Mouse (Mus musculus): ENCODE measurements around the gene Myof. TPM values are rescaled to one million over a fixed set of nuclear protein-coding genes. Genes with fewer than 3 reads are reported as not detected.

The Myof gene
- total RNA-seq, 2 experiments from 2014 or later: 5.9 to 6.4 TPM

DNA sequence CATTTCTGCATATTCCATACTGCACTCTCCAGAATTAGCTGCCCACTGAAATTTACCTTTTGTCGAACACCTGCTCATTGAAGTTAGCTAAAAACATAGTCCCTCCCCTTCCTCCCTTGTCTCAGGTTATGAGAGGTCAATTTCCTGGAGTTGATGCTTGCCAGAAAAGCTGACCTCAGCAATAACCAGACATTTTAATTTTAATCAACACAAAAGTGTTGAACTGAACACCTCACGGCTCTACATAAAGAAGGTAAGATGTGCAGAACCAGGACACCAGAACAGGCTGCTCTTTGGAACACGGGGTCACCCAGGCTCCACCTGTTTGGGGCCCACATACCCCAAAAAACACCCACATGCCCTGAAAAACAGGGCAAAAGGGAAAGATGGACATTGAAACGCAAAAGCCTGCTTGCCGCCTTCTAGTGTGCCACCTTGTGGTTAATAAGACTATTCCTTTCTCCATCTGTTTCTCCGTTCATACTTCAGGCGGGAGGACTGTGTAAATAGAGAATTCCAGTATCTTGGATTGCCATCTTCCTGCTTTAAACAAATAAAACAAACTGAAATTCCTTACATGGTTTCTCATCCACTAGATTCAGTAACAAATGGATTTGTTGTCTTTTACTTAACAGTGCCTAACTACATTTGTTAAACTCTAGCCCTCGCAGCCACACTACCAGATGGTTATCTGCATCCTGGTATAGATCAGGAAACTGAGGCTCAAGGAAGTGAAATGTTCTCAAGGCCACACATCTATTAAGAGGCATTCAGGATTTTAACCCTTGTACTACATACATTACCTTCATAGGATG lies 10.1 kb upstream of the Myof start:
- intact Hi-C loops (cut with DNase I): loop anchor here (1.0 to 10.0 kb wide), 2 partner anchors 98 to 141 kb away; no protein-coding TSS in a partner anchor
- peak in 1 of 2 experiments; percentile 30 for DNase-seq (ENCODE audit: low spot score in 2 of 2)

DNA sequence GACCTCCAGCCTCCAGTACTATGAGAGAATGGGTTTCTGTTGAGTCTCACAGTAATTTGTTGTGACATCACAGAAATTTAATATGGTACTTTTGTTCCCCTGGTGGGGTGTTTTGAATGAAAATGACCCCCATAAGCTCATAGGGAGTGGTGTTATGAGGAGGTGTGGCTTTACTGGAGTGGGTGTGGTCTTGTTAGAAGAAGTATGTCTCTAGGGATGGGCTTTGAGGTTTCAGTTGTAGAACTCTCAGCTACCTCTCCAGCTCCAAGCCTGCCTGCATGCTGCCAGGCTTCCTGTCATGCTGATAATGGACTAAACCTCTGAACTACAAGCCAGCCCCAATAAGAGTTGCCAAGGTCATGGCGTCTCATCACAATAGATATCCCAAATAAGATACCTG lies 6.3 kb upstream of the Myof start:
- intact Hi-C loops (cut with DNase I): loop anchor here (10.0 kb wide), 1 partner anchor 145 kb away; no protein-coding TSS in a partner anchor

GRCm38 (mm10) chr19:38045198-38045597 lies 1.8 kb upstream of the Myof start:
- no peak for DNase-seq (ENCODE audit: low spot score in 2 of 2)
- intact Hi-C loops (cut with DNase I): no loop called here

More for the DNA sequence above, 6.3 kb upstream of the Myof start:
- no peak for DNase-seq (ENCODE audit: low spot score in 2 of 2)

- intact Hi-C loops (cut with DNase I): loop anchor here (2.0 kb wide), 1 partner anchor 87 kb away; no protein-coding TSS in a partner anchor
- no peak for DNase-seq (ENCODE audit: low spot score in 2 of 2)
Measured at GRCm38 (mm10) chr19:38042261-38042722, 1.1 kb downstream of the Myof start.

DNA sequence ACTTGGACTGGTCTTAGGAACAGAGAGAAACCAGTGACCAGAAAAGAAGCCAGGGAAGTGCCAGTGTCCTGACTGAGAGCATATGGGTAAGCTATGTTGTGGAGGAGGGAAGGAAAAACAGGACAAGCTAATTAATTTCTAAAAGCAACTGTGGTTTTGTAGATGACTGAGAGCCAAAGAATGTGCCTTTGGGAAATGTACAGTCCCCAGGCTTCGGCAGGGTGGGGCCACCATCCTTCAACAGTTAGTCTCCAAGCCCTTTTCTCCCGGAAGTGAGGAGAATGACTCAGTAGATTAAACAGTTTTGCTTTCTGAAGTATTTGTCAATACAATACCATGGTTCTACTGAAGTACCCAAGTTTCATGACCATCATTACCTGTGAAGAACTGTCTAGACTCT lies 5.1 kb downstream of the Myof start:
- intact Hi-C loops (cut with DNase I): no loop called here
- DNase-seq (ENCODE audit: low spot score in 2 of 2): no peak

DNA sequence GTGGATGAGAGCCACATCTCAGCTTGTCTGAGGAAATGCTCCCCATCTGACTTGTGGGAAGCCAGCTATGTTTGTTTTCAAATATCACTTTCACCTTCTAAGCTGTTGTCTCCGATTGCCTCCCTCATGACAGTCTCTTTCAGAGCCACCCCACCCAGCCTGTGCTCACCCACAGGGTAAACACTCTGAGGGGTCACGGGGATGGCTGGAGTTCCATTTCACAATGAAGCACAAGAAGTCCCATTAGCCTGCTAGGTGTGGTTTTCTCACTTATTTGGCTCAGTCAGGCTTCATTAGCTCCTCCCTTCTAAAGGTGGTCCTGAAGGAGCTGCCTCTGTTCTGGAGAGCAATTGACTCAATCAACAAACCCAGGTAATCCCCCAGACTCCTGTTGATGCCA lies 7.6 kb downstream of the Myof start:
- DNase-seq (ENCODE audit: low spot score in 2 of 2): no peak
- intact Hi-C loops (cut with DNase I): no loop called here

DNA sequence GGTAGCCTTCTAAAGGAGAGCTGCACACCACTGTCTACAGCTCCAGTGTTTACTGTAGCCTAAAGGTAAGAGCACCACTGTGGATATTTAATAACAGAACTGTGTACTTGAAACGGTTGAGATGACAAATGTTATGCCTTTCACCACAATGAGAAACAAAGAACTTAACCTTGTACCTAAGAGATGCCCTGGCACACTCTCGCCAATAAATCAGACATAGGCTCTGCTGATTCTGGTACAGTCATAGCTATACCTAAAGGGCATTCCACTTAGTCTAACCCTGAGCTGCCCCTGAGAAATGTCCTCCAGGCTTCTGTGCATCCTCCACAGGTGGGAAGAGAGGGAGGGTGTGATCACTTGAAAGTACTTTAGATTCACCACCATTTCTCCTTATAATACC lies 8.7 kb downstream of the Myof start:
- intact Hi-C loops (cut with DNase I): no loop called here
- DNase-seq (ENCODE audit: low spot score in 2 of 2): no peak

DNA sequence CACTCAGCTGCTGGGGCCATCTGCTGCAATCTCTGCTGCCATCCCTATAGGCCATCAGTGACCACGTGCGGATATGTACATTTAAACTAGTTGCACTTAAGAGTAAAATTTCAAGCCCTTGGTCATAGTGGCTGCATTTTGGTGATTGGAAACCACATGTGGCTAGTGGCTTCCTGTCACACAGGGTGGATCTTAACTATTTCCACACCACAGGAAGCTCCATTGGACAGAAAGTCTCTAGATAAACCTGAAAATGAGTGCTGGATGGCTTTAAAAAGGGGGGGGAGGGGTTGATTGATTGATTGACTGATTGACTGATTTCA lies 9.7 kb downstream of the Myof start:
- intact Hi-C loops (cut with DNase I): no loop called here
- DNase-seq (ENCODE audit: low spot score in 2 of 2): no peak

DNA sequence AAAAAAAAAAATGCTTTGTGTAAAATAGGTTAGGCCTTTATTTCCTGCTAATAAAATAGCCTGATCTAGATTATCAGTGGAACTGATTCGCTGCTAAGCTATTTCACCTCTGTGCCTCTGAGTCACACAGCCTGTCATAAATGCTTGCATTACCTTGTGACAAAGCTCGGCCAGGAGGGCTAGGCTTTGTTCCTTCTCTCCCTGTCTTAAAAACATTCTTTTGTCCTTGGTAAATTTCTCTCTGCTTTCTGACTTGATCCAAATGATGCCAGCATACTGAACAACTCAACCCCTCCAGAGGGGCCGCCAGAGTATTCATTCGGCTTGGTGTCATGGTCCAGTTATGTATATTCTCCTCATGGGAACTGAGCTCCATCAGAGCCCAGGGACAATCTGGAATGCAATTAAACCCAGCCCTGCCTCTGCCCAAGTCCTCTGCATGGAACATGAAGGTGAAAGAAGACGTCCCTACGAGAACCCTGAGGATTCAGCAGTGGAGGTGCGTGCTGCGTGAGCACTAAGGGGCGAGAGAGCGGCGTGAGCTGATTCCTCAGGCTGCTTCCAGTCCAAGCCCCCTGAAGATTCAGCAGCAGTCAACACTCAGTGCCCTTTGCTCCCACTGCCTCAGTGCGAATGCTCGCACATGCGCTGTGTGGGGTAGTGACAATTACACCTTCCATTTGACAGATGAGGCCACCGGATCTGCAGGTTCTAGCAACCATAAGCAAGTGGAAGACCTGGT lies 10.2 kb downstream of the Myof start:
- DNase-seq (ENCODE audit: low spot score in 2 of 2): no peak
- intact Hi-C loops (cut with DNase I): no loop called here

GRCm38 (mm10) chr19:38031144-38031543 lies 12.2 kb downstream of the Myof start:
- DNase-seq (ENCODE audit: low spot score in 2 of 2): no peak
- intact Hi-C loops (cut with DNase I): no loop called here

GRCm38 (mm10) chr19:38030673-38031137 lies 12.7 kb downstream of the Myof start:
- DNase-seq (ENCODE audit: low spot score in 2 of 2): peak in 1 of 2 experiments; percentile 26
- intact Hi-C loops (cut with DNase I): no loop called here

DNA sequence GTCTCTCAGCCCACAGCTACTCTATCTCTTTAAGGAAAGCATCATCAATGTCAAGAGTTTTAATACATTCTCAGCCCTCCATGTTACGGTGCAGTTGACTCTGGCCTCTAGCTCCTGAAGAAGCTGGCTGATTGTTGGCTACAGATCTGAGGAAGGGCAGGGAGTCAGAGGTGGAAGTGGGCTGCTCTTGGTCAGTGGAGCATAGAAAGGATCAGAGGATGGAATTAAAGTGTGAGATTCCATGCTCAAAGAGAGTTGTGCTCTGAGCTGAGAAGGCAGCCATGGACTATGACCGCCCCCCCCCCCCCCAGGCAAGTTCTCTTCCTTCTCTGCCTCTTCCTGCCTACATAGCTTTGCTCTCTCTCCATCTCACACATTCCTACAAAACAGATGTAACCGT lies 13.5 kb downstream of the Myof start:
- intact Hi-C loops (cut with DNase I): no loop called here

DNA sequence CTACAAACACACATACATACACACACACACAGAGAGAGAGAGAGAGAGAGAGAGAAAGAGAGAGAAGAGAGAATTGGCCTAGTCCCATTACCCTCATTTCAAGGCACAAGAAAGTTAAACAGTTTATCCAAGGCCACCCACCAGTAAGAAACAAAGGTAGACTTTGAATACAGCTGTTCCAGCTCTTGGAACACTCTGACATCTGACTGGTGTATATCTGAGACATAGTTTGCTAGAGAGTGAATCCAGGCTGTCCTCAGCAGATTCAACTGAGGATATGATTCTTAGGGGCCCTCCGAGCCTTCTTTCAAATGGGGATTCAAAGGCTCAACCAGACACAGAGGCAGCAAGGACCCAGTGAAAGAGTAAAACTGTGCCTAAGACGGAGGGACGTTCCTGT lies 14.1 kb downstream of the Myof start:
- intact Hi-C loops (cut with DNase I): no loop called here
- no peak for DNase-seq (ENCODE audit: low spot score in 2 of 2)

More for the DNA sequence above, 13.5 kb downstream of the Myof start:
- no peak for DNase-seq (ENCODE audit: low spot score in 2 of 2)

DNA sequence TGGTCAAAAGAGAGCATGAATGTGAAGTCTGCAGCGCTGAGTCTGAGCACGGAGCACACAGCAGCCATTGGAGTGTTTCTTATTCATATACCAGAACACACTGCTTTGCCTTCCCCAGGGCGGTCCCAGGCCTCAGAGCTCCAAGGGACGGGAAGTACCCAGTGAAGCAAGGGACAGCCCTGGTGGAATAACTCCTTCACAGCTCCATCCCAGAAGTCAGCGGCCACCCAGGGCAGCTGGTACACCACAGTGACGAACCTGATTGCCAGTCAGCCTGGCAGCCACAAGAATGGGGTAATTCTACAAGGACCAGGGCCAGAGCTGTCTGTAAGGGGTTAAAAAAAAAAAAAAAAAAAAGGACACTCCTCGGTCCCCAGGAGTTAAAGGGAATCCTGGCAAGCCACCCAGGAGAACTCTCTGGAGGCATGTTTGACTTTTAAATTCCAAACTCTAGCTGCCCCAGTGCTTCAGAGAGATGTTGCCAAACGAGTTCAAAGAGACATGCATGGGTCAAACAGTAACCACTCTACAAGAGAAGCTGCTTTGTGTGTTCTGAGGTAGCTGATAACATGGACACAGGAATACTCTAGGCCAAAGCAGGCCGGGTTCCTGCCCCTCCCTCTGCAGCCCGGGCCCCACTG lies 15.4 kb downstream of the Myof start:
- intact Hi-C loops (cut with DNase I): no loop called here

GRCm38 (mm10) chr19:38027389-38027788 lies 16.0 kb downstream of the Myof start:
- intact Hi-C loops (cut with DNase I): no loop called here
- no peak for DNase-seq (ENCODE audit: low spot score in 2 of 2)

More for the DNA sequence above, 15.4 kb downstream of the Myof start:
- DNase-seq (ENCODE audit: low spot score in 2 of 2): no peak

DNA sequence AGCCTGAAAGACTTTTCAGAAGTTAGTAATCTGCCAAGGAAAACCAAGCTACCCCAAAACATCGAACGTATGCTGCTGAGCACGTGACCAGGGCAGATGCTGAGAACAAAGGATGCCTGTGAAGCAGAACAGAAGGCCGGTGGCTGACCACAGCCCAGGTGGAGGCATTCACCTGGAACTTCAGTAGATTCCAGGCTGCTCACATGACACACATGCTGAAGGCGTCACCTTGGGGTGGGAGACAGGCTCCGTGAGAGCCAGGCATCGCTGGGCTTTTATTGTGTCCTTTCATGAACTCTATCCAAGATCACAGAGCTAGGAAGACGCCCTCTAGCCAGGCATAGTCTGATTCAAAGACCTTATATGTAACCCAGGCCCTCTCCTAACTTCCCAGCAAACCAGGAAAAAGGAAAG lies 17.2 kb downstream of the Myof start:
- DNase-seq (ENCODE audit: low spot score in 2 of 2): no peak
- intact Hi-C loops (cut with DNase I): no loop called here

DNA sequence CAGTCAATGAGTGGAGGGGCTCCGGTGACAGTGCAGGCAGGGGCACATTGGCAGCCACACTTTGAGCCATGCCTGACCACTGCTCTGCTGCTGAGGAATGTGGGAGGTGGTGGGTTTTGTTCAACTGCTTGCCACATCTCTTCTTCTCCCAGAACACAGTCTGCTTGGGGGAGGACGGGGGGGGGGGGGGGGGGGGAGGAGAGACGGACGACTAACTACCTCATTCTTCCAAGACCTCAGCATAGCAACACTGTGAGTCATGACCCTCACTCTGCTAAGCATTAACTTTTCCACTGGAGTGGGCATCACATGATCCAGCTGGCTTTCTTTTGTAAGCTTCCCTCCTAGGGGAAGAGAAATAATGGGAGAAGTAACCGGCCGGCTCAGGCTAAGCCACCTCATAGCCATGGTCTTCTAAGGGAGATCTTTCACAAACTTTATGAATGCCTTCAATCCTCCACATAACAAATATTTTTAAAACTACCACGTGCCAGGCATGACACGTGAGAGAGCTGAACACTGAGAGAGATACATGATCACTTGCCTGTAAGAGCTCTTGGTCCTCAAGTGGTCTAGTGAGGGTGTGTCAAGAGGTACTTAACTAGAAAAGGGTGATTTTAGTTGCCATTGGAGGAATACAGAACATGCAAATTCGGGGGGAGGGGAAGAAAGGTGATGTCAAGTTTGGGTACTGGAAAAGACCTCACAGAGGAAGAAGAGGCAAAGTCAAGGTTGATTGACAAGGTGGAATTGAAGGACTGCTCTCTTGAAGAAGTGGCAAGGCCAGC lies 17.9 kb downstream of the Myof start:
- DNase-seq (ENCODE audit: low spot score in 2 of 2): no peak
- intact Hi-C loops (cut with DNase I): no loop called here

- DNase-seq (ENCODE audit: low spot score in 2 of 2): no peak
- intact Hi-C loops (cut with DNase I): no loop called here
Measured at GRCm38 (mm10) chr19:38023603-38024002, 19.8 kb downstream of the Myof start.

DNA sequence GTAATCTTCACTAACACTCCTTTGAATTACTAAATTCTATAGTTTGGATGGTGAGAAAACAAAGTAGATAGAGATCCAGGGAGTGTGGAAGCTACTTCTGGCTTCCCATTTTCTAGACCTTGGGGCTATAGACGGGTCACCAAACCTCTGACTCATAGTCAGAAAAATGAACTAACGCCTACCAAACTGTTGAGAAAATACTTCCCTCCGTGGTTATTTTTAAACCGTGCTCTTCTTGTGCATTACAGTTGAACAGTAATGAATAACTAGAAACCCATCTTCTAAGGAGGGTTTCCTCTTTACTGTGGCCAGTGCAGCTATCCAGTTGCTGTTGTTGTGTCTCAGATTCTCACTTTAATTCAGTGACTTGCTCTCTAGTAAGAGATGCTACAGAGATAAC lies 20.7 kb downstream of the Myof start:
- intact Hi-C loops (cut with DNase I): no loop called here
- DNase-seq (ENCODE audit: low spot score in 2 of 2): no peak

All from left cerebral cortex, postnatal 14 days (tissue).